Mouse (Mus musculus) yolk sac, embryonic 10.5 days (tissue): ENCODE measurements at regions not wholly inside any gene's neighbourhood (a gene's known extent, or its start where the extent isn't known, plus 50 kb on each side); places are given as distances from the start of the nearest gene placed in this dataset.
A peak's percentile ranks its signal among the peaks of the same experiment; 100 is the strongest.

Experiments used
- DNase-seq: peaks from one replicate; pipeline ENCODE4 v3.0.0-alpha.2; 2017; ENCODE audit warnings: low spot score

- DNase-seq, result no peak
Measured at GRCm38 (mm10) chr15:36945309-36945708, 62.3 kb downstream of the Zfp706 start.

- DNase-seq, result no peak
Measured at GRCm38 (mm10) chr15:36944556-36945171, 62.9 kb downstream of the Zfp706 start.

- DNase-seq, result no peak
Measured at GRCm38 (mm10) chr15:36943492-36944112, 64.0 kb downstream of the Zfp706 start.

GRCm38 (mm10) chr15:36942261-36942660, 65.3 kb downstream of the Zfp706 start:
- DNase-seq, result no peak

GRCm38 (mm10) chr15:36941741-36942140, 65.8 kb downstream of the Zfp706 start:
- no peak for DNase-seq

- DNase-seq, result no peak
Measured at GRCm38 (mm10) chr15:36939608-36940007, 68.0 kb downstream of the Zfp706 start.

GRCm38 (mm10) chr15:36939153-36939552, 68.4 kb downstream of the Zfp706 start:
- DNase-seq, result no peak

- peak; percentile 93 for DNase-seq
Measured at GRCm38 (mm10) chr15:36938511-36939150, 68.9 kb downstream of the Zfp706 start.

- DNase-seq, result no peak
Measured at GRCm38 (mm10) chr15:36937757-36938498, 69.6 kb downstream of the Zfp706 start.

- no peak for DNase-seq
Measured at GRCm38 (mm10) chr15:36937067-36937657, 70.4 kb downstream of the Zfp706 start.

GRCm38 (mm10) chr15:36934801-36935200, 72.8 kb downstream of the Zfp706 start:
- DNase-seq, result no peak

GRCm38 (mm10) chr15:36933581-36933991, 74.0 kb downstream of the Zfp706 start:
- DNase-seq, result no peak

- DNase-seq, result no peak
Measured at GRCm38 (mm10) chr15:36931460-36931859, 76.1 kb downstream of the Zfp706 start.

GRCm38 (mm10) chr15:36930433-36930832, 77.1 kb downstream of the Zfp706 start:
- no peak for DNase-seq

- no peak for DNase-seq
Measured at GRCm38 (mm10) chr15:36929786-36930185, 77.8 kb downstream of the Zfp706 start.

GRCm38 (mm10) chr15:36929088-36929487, 78.5 kb downstream of the Zfp706 start:
- no peak for DNase-seq

GRCm38 (mm10) chr15:36928678-36929077, 78.9 kb downstream of the Zfp706 start:
- DNase-seq, result no peak

GRCm38 (mm10) chr15:36927436-36927835, 80.1 kb downstream of the Zfp706 start:
- no peak for DNase-seq

GRCm38 (mm10) chr15:36924171-36924570, 83.4 kb downstream of the Zfp706 start:
- DNase-seq, result no peak

GRCm38 (mm10) chr15:36921384-36921783, 86.2 kb downstream of the Zfp706 start:
- DNase-seq, result no peak

GRCm38 (mm10) chr15:36920886-36921285, 86.7 kb downstream of the Zfp706 start:
- no peak for DNase-seq

- DNase-seq, result no peak
Measured at GRCm38 (mm10) chr15:36919704-36920103, 87.9 kb downstream of the Zfp706 start.
